Mouse (Mus musculus) spleen, adult 18-20 months (tissue): ENCODE results near the gene Ano9.

Experiments used
- DNase-seq, 2 experiments: peaks; one replicate each; pipeline ENCODE4 v3.0.0; 2022; ENCODE audit warnings: mixed read lengths in 2 of 2

Ano9 gene

GRCm38 (mm10) chr7:141117636-141118035 is at the start of gene Ano9:
Gene Ano9, minus strand, starts transcription at chr7:141117806.
- DNase-seq, result no peak

- DNase-seq, result no peak
These were observed 47.2 kb upstream of the Ano9 start for GRCm38 (mm10) chr7:141164850-141165249.

- DNase-seq, result no peak
These were observed 46.8 kb upstream of the Ano9 start for GRCm38 (mm10) chr7:141164397-141164796.

GRCm38 (mm10) chr7:141155362-141155761 is 37.8 kb upstream of the Ano9 start:
- no peak for DNase-seq

- DNase-seq, result no peak
These were observed 31.0 kb upstream of the Ano9 start for GRCm38 (mm10) chr7:141148639-141149038.

- DNase-seq, result no peak
These were observed 29.4 kb upstream of the Ano9 start for GRCm38 (mm10) chr7:141147044-141147443.

- DNase-seq, result no peak
These were observed 28.5 kb upstream of the Ano9 start for GRCm38 (mm10) chr7:141146043-141146595.

- DNase-seq, result no peak
These were observed 27.8 kb upstream of the Ano9 start for GRCm38 (mm10) chr7:141145403-141145802.

- DNase-seq, result no peak
These were observed 27.0 kb upstream of the Ano9 start for GRCm38 (mm10) chr7:141144650-141145049.

- no peak for DNase-seq
These were observed 26.3 kb upstream of the Ano9 start for GRCm38 (mm10) chr7:141143861-141144260.

- DNase-seq, result peak in 1 of 2 experiments; percentile 44
These were observed 25.5 kb upstream of the Ano9 start for GRCm38 (mm10) chr7:141143112-141143511.

GRCm38 (mm10) chr7:141141326-141141725 is 23.7 kb upstream of the Ano9 start:
- DNase-seq, result no peak

- no peak for DNase-seq
These were observed 14.5 kb upstream of the Ano9 start for GRCm38 (mm10) chr7:141131904-141132755.

GRCm38 (mm10) chr7:141131024-141131820 is 13.6 kb upstream of the Ano9 start:
- peak; percentile 77 to 87 for DNase-seq

GRCm38 (mm10) chr7:141123517-141123856 is 5.9 kb upstream of the Ano9 start:
- DNase-seq, result no peak

- DNase-seq, result peak; percentile 93 to 96
These were observed 5.3 kb upstream of the Ano9 start for GRCm38 (mm10) chr7:141122689-141123516.

- no peak for DNase-seq
These were observed 4.6 kb upstream of the Ano9 start, which contains the start of gene Ptdss2 for GRCm38 (mm10) chr7:141122245-141122644. Gene Ptdss2, plus strand, starts transcription at chr7:141122382.

GRCm38 (mm10) chr7:141121051-141121531 is 3.5 kb upstream of the Ano9 start:
- DNase-seq, result no peak

- no peak for DNase-seq
These were observed 3.0 kb upstream of the Ano9 start for GRCm38 (mm10) chr7:141120605-141121004.

- no peak for DNase-seq
These were observed 1.9 kb upstream of the Ano9 start for GRCm38 (mm10) chr7:141119487-141119886.

- no peak for DNase-seq
These were observed 1.7 kb downstream of the Ano9 start for GRCm38 (mm10) chr7:141115874-141116273.

- no peak for DNase-seq
These were observed 14.4 kb downstream of the Ano9 start for GRCm38 (mm10) chr7:141103161-141103560.
